Mouse (Mus musculus): ENCODE results near the gene Rpl39.
"Not testable (repeated sequence)": the region's sequence is repeated elsewhere in the genome, so short reads cannot be mapped to it uniquely, and the experiment has no call there.

Rpl39 gene

DNA sequence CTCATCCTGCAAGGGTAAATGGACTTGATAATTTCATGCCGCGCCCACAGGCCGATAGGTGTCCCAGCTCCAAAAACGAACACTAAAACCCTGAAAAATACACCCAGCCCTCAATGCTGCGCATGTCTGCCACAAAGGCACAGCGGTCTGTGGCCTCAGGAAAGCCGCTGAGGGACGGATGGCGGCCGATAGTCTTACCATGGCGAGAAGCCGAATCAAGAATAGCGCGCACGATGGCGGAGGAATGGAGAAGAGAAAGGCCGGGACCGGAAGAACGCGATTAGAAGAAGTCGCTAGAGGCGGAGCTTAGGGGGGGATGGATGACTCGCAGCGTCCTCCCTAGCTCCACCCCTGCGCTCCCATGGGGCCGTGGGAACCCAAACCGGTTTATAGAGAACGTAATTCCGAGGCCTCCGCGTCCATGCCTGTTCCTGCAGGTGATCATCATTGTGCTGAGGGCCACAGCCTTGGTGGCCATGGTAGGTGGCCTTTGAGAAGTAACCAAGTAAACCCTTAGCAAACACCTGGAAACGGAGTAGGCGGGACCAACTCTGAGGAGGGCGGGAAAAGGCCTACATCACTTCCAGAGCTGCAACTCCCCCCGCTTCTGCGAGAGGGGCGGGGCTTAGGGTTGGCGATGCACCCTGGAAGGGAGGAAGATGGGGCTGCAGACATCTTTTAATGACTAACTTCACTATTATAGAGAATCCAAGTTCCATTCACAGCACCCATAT is at the start of gene Rpl39:
TSS of gene Rpl39 (minus strand) at position 476 of the 734 bp plus-strand sequence.
- in situ Hi-C loops (cut with MboI, MseI) = no loop called here

DNA sequence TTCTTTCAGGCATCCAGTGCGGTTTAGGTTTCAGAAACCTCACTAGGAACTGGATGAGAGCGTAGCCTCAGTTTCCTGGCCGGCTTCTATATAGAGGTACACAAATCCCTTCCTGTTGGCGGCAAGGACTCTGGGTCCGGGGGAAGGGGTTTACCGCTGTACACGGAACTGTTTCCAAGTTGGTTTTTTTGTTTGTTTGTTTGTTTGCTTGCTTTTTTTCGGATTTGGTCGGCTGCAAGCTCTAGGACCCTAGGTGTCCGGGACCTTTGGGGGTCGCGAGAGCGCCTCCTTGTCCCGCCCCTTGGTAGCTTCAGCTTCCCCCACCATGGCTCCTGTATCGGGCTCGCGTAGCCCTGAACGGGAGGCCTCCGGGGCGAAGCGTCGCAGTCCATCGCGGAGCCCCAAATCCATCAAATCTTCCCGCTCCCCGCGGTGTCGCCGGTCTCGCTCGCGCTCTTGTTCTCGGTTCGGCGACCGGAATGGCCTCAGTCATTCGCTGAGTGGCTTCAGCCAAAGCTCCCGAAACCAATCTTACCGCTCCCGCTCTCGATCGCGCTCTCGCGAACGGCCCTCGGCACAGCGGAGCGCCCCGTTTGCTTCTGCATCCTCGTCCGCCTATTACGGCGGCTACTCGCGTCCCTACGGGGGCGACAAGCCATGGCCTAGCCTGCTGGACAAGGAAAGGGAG is 41.6 kb upstream of the Rpl39 start, which contains the start of gene Nkap:
TSS of gene Nkap (plus strand) at position 125 of the 688 bp plus-strand sequence.
- in situ Hi-C loops (cut with MboI, MseI) = no loop called here

DNA sequence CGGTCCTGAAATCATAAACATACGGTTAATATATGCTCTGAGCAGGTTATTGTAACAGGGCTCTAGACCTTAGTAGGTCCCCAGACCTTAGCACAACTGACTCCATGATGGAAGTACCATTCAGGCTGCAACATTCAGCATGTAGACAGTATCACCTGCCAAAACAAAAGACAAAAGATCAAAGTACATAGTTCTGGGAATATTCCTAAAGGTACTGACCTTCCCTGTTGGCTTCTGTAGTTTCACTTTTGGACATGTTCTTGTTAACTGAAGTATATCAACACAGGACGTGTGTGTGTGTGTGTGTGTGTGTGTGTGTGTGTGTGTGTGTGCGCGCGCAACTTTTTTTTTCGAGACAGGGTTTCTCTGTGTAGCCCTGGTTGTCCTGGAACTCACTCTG is 40.3 kb upstream of the Rpl39 start:
- in situ Hi-C loops (cut with MboI, MseI) = no loop called here

DNA sequence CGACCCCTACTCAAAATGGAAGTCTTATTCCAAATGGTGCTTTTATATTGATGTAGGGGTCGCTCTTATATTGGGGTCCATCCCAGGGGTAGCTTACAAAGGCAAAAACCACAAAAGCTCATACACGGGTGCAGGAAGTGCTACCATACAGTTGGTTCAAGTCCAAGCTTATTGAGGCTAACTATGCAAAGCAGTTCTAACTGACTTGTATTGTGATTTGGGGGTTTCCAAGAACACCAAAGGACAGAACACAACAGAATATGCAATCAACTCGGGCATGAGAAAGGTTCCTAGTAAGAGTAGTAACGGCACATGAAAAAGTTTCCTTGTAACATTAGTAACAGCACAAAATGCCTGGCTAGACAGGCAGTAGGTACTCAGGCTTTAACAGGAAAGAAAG is 35.0 kb upstream of the Rpl39 start:
- in situ Hi-C loops (cut with MboI, MseI) = no loop called here

DNA sequence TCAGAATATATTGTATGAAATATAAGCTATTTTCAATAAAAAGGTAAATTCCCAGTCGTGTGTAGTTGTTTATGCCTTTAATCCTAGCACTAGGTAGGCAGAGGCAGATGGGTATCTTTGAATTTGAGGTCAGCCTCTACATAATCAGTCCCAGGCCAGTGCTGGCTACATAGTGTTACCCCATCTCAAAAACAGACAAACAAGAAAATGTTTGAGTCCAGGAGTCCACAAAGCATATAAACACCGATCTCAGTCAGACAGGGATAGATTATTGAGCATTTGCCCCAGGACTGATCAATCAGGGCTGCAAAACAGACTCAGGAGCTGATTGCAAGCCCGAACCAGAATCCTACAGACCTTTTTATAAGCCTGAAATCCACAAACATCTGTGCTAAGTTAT is 34.4 kb upstream of the Rpl39 start:
- in situ Hi-C loops (cut with MboI, MseI) = no loop called here

DNA sequence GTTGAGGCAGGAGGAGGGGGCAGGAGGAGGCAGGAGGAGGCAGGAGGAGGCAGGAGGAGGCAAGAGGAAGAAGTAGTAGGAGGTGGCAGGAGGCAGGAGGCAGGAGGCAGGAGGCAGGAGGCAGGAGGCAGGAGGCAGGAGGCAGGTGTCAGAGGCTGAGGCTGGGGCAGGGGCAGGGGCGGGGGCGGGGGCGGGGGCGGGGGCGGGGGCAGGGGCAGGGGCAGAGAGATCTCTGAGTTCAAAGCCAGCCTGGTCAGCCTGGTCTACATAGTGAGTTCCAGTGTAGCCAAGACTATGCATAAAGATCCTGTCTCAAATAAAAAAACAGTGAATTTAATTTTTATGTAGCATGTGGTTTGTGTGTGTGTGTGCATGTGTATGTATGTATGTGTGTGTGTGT is 31.9 kb upstream of the Rpl39 start:
- in situ Hi-C loops (cut with MboI, MseI) = no loop called here

DNA sequence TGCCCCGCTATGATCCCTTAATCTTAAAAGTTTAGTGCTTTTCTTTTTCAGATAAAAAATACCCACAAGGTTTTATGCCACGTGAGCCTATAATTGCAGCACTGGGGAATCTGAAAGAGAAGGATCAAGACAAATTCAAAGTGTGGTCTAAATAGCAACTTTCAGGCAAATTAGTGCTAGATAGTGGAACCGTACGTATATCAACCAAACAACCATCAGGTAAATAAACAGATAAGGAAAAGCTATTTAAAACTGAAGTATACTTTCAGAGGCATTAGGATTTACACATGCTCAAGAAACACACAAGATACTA is 25.6 kb upstream of the Rpl39 start:
- in situ Hi-C loops (cut with MboI, MseI) = no loop called here

DNA sequence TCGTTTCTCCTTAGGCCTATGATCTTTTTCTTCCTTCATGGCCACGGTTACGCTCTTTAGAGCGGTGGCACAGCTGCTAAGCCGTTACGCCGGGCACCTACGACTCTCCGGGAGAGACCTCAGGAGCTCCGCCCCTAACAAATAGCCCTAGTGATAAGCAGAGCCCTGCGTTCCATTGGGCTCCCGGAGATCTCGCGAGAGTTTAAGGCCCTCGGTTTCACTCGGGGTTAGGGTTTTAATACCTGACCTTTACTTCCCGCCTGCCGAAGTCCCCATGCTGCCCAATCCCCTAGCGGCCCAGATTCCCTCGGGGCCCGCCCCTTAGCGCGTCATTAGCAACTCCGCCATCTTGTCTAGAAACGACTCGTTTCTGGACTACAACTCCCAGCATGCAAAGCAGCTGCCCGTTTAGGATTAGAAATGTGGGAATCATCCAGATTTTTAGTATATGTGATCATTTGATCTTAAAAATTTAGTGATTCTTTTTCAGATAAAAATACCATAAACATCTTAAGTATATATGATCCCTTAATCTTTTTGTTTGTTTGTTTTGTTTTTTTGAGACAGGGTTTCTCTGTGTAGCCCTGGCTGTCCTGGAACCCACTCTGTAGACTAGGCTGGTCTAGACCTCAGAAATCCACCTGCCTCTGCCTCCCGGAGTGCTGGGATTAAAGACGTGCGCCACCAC is 25.1 kb upstream of the Rpl39 start, which contains the start of gene Upf3b:
TSS of gene Upf3b (minus strand) at position 130 of the 688 bp plus-strand sequence.
- in situ Hi-C loops (cut with MboI, MseI) = no loop called here

- in situ Hi-C loops (cut with MboI, MseI) = no loop called here
These were observed 24.5 kb upstream of the Rpl39 start for GRCm38 (mm10) chrX:37109526-37110192.

DNA sequence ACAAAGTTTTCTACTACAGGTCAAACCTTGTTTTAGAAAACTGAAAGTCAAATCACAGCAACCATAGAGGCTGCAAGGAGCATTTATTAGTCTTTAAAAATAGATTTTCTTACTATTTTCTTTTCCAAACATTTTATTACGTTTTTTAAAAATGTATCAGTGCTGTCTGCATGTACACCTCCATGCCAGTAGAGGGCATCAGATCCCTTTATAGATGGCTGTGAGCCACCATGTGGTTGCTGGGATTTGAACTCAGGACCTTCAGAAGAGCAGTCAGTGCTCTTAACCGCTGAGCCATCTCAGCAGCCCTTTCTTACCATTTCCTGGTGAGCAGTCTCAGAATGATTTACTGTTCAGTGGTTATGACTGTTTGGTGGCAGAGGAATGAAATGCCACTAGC is 18.6 kb upstream of the Rpl39 start:
- in situ Hi-C loops (cut with MboI, MseI) = no loop called here

DNA sequence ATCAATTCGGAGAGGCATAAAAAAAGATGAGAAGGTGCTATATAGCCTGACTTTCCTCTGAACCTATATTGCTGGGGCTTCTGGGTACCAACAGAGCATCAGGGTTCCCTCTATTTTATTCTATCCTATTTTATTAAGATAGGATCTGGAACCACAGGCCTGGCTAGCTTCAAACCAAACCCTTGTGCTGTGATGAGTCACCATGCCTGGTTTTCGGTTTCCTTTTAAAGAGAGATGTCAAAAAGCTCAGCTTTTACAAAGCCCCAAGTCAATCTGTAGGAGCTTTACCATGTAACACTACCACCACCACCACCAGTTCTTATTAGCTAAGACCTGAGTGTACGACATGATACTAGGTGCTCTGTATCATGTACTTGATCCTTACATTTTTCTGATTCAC is 13.5 kb upstream of the Rpl39 start:
- in situ Hi-C loops (cut with MboI, MseI) = no loop called here

- in situ Hi-C loops (cut with MboI, MseI) = no loop called here
These were observed 10.0 kb upstream of the Rpl39 start for GRCm38 (mm10) chrX:37095106-37095768.

DNA sequence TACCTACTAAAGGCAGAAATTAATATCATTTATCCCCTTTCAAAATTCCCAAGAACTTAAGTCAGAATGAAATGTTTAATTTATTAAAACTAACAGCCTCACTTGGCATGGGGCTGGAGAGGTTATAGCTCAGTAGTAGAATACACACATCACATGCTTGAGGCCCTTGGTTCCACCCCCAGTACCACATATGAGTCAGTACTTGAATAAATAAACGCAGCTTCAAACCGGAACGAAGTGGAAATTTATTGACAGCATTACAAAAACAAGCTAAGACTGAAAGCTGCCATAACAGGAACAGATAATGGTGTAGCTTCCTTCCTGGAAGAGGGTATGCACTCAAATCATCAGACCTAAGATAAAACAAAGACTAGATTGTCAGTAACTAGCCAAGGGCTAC is 6.3 kb upstream of the Rpl39 start:
- in situ Hi-C loops (cut with MboI, MseI) = no loop called here

DNA sequence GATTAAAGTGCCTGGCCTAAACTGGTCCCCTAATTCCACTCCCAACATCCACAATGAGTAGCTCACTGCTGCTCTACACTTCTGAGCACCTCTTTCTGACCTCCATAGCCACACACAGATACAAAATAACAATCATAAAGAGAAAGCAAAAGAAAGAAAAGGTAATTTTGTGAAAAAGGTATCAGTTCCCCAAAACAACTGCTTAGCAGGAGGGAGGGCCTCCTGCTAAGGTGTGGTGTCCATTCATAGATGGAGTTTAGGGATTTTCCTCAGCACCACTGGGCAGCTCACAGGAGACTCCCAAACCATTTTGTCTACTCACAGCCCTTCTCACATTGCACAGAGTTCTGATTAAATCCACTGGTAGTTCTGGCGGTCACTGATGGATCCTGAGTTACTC is 3.6 kb upstream of the Rpl39 start:
- in situ Hi-C loops (cut with MboI, MseI) = no loop called here

- in situ Hi-C loops (cut with MboI, MseI) = no loop called here
These were observed 463 bp upstream of the Rpl39 start for GRCm38 (mm10) chrX:37085665-37086064.

GRCm38 (mm10) chrX:37084318-37084926 is 780 bp downstream of the Rpl39 start:
- in situ Hi-C loops (cut with MboI, MseI) = no loop called here

- in situ Hi-C loops (cut with MboI, MseI) = no loop called here
These were observed 4.0 kb downstream of the Rpl39 start for GRCm38 (mm10) chrX:37081194-37081593.

GRCm38 (mm10) chrX:37080345-37080744 is 4.9 kb downstream of the Rpl39 start:
- in situ Hi-C loops (cut with MboI, MseI) = not testable (repeated sequence)

- in situ Hi-C loops (cut with MboI, MseI) = no loop called here
These were observed 8.6 kb downstream of the Rpl39 start for GRCm38 (mm10) chrX:37076651-37077050.

GRCm38 (mm10) chrX:37074262-37074892 is 10.8 kb downstream of the Rpl39 start:
- in situ Hi-C loops (cut with MboI, MseI) = no loop called here

- in situ Hi-C loops (cut with MboI, MseI) = no loop called here
These were observed 16.4 kb downstream of the Rpl39 start for GRCm38 (mm10) chrX:37068766-37069165.
